Mouse (Mus musculus) heart, adult 2 months (tissue): ENCODE measurements at regions not wholly inside any gene's neighbourhood (a gene's known extent, or its start where the extent isn't known, plus 50 kb on each side); places are given as distances from the start of the nearest gene placed in this dataset.

Experiments used
- CTCF ChIP-seq: fragments of 200-600 bp; IDR thresholded peaks from 2 replicates; pipeline ENCODE4 v1.8.1; 2022; ENCODE audit warnings: antibody characterized with exemption, mild to moderate bottlenecking, moderate library complexity
- EP300 ChIP-seq: fragments of 200-500 bp; IDR thresholded peaks from 2 replicates; pipeline ENCODE4 v1.6.1; 2011; ENCODE audit warnings: low read depth, low read length, control low read depth; ENCODE audit not compliant: insufficient read depth
- POLR2A ChIP-seq: fragments of 200-500 bp; IDR thresholded peaks from 2 replicates; pipeline ENCODE4 v1.6.1; 2011; ENCODE audit warnings: mild to moderate bottlenecking, low read depth, low read length, control low read depth; ENCODE audit not compliant: insufficient read depth

DNA sequence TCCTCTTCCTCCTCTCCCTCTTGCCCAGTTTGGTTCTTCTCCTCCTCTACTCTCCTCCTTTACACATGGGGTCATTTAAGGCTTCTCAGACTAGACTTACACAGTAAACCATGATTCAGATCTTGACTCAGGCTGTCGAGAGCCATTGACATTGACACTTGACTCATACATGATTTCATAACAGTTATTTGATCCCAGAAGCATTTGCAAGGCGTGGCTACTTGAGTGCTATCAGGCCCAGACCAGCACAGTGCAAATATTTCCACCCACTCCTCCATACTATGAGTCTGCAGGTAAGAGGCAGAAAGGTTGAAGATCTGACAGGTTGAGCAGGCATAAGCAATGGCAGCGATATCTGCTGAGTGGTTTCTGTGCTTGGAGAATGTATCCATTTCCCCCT lies 99.2 kb downstream of the Rab11fip2 start:
- no peak for TF ChIP-seq POLR2A
- TF ChIP-seq CTCF, result no peak
- TF ChIP-seq EP300, result no peak
